ENCODE assay signal across 24 mouse cellular contexts in the genomic region with DNA sequence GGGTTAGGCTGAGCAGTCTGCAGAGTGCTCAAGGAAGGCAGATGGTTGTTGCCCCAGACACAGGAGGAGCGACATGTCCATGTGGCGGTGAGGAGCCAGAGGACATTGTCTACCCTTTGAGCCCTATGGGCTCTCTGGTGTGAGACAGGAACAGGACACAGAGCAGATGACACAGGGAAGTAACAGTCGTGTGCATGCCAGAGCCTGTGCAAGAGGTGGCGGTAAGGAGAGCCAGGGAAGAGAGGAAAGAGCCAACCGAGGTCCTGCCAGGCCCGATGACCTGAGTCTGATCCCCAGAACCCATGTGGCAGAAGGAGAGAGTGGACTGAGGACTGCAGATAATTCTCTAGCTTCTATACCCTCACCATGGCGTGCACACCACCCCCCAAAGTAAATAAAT. TPM values are rescaled to one million over a fixed set of nuclear protein-coding genes. Genes with fewer than 3 reads are reported as not detected.
"Had no signal": no experiment of that assay in that cellular context is flagged by ENCODE, and none has a peak within 500 bp of the region (broad histone marks: within the 10 kb centered on the region; RNA-seq: fewer than 3 reads in every experiment).

No protein-coding gene starts in this region.

- H3K27ac ChIP-seq: lung, embryonic 15.5 days; macrophage; midbrain, embryonic 13.5 days; midbrain, embryonic 15.5 days; neural tube, embryonic 12.5 days; stomach, embryonic 15.5 days; stomach, postnatal 0 days had no signal

- H3K27me3 ChIP-seq: lung, embryonic 15.5 days; midbrain, embryonic 13.5 days; midbrain, embryonic 15.5 days; neural tube, embryonic 12.5 days; stomach, embryonic 15.5 days had no signal

- ATAC-seq: lung, postnatal 0 days; midbrain, embryonic 13.5 days; midbrain, embryonic 15.5 days had no signal

- H3K9me3 ChIP-seq: lung, embryonic 15.5 days; midbrain, embryonic 13.5 days; midbrain, embryonic 15.5 days; neural tube, embryonic 12.5 days; stomach, embryonic 15.5 days had no signal

- H3K36me3 ChIP-seq: lung, embryonic 15.5 days; midbrain, embryonic 15.5 days had no signal

- H3K9ac ChIP-seq: lung, embryonic 15.5 days; midbrain, embryonic 13.5 days; midbrain, embryonic 15.5 days; neural tube, embryonic 12.5 days; stomach, embryonic 15.5 days had no signal

- H3K4me3 ChIP-seq: lung, embryonic 15.5 days; megakaryocyte, embryonic 14.5 days; midbrain, embryonic 13.5 days; midbrain, embryonic 15.5 days; neural tube, embryonic 12.5 days; stomach, embryonic 15.5 days had no signal

- DNase-seq: lung, postnatal 14 days; lung, postnatal 36 days; right cerebral cortex, postnatal 14 days; thymus, adult 2 months; thymus, postnatal 25 days; thymus, postnatal 4 days had no signal

- H3K4me2 ChIP-seq: lung, embryonic 15.5 days; midbrain, embryonic 11.5 days; midbrain, embryonic 13.5 days; midbrain, embryonic 15.5 days; neural tube, embryonic 12.5 days; stomach, embryonic 15.5 days had no signal

RNA-seq across cellular contexts. Expression of a gene that starts 46.5 kb away (rescaled TPM):
- total RNA-seq: megakaryocyte progenitor cell, adult 5-6 weeks; midbrain, postnatal 0 days; monocyte, adult 5-6 weeks; neutrophil, adult 5-6 weeks had no signal
- polyA plus RNA-seq: macrophage; midbrain, embryonic 11.5 days; midbrain, embryonic 13.5 days; midbrain, embryonic 15.5 days; midbrain, postnatal 0 days; neural tube, embryonic 12.5 days; neural tube, embryonic 14.5 days; spleen, adult 2 months; testis, adult 2 months had no signal

RNA-seq across cellular contexts. Expression of a gene that starts 58.5 kb away (rescaled TPM):
- total RNA-seq: megakaryocyte progenitor cell, adult 5-6 weeks; midbrain, postnatal 0 days; monocyte, adult 5-6 weeks; neutrophil, adult 5-6 weeks had no signal
- polyA plus RNA-seq: macrophage; midbrain, embryonic 11.5 days; midbrain, embryonic 13.5 days; midbrain, embryonic 15.5 days; neural tube, embryonic 12.5 days; neural tube, embryonic 14.5 days; spleen, adult 2 months; stomach, embryonic 15.5 days; stomach, postnatal 0 days; thymus, adult 2 months; urinary bladder, adult 2 months had no signal
